Comparison of ENCODE assay signal across 8 mouse cellular contexts in the genomic region with DNA sequence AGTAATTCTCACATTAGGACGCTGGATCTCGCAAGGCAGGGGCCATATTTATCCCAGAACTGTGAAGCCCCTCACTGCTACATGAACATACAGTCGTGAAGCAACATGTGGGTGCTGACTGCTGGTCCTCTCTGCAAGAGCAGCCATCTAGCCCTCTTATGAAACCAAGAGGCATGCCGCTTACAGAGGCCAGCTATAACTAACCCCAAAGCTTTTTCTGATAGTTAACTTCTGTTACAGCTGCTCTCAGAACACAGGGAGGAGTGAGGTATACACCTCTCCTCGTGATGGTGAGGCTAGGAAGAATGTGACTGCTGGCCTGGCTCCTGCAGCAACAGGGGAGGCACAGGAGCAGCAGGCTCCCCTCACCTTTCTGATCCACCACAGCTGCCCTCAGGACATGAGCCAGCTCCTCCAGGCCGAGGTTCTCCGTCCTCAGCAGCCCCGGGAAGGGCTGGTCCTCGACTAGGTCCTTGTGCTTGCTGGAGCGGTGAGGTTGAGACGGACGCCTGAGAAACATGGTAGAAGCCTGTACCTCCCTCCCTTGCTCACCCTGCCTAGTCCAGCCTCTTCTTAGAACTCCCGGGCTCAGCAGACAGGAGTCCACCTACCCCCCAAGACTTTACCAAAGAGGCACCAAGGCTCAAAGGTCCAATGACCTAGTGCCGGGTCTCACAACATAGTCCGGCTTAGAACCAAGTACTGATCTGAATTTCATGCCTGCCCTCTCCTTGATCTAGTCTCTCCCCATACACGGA. TPM values are rescaled to one million over a fixed set of nuclear protein-coding genes. Genes with fewer than 3 reads are reported as not detected.
DNase-seq lines count a peak whose midpoint lies in the region; ATAC-seq and TF ChIP-seq lines count a peak whose summit lies in the region.

No protein-coding gene starts in this region.

- no peaks in the 10 kb centered on the region for H3K27me3 ChIP-seq in kidney, embryonic 16.5 days (ENCODE audit: insufficient read depth, low read length)
- H3K27me3 ChIP-seq in MEL (ENCODE audit: control insufficient read depth in 1 of 2, insufficient read depth in 2 of 2, low read length in 2 of 2): no peaks in the 10 kb centered on the region
- no peaks in the 10 kb centered on the region for H3K27me3 ChIP-seq in embryonic facial prominence, embryonic 11.5 days (ENCODE audit: control insufficient read depth, insufficient read depth, low read length)
- H3K27me3 ChIP-seq in hindbrain, embryonic 16.5 days (replicated peaks; ENCODE audit: control insufficient read depth, insufficient read depth, low read length): no peaks in the 10 kb centered on the region

- DNase-seq in kidney, postnatal 14 days: no peak
- no peak for DNase-seq in MEL (ENCODE audit: low read depth, low spot score)
- peak; percentile 17 for DNase-seq in embryonic facial prominence, embryonic 11.5 days (ENCODE audit: low spot score)
- no peak for DNase-seq in left cerebral cortex, postnatal 10 days (ENCODE audit: extremely low spot score in 1 of 2, low spot score in 2 of 2)
- no peak for DNase-seq in layer of hippocampus, adult 18-20 months (ENCODE audit: low spot score in 2 of 2)

- H3K4me2 ChIP-seq in kidney, embryonic 16.5 days (replicated peaks; ENCODE audit: low read depth, low read length): peak overlapping the region; percentile 63
- H3K4me2 ChIP-seq in embryonic facial prominence, embryonic 11.5 days (ENCODE audit: low read depth, low read length): peak overlapping the region; percentile 87
- peak overlapping the region; percentile 98 for H3K4me2 ChIP-seq in hindbrain, embryonic 16.5 days (ENCODE audit: low read length)

- peaks cover 14% of the 10 kb centered on the region for H3K36me3 ChIP-seq in kidney, embryonic 16.5 days (ENCODE audit: insufficient read depth, low read length)
- H3K36me3 ChIP-seq in MEL (ENCODE audit: control insufficient read depth in 1 of 2, insufficient read depth in 2 of 2, low read length in 2 of 2): peaks cover 0 to 7% of the 10 kb centered on the region in 2 experiments; a peak in 2 of 4 replicates
- H3K36me3 ChIP-seq in embryonic facial prominence, embryonic 11.5 days (replicated peaks; ENCODE audit: control insufficient read depth, insufficient read depth, low read depth, low read length): no peaks in the 10 kb centered on the region; the same call in 1 of the 2 replicates
- H3K36me3 ChIP-seq in hindbrain, embryonic 16.5 days (ENCODE audit: control insufficient read depth, insufficient read depth, low read length): peaks cover 6% of the 10 kb centered on the region; the same call in 1 of the 2 replicates

- no peak for TF ChIP-seq CTCF in MEL (IDR thresholded peaks at IDR 0.05 in 2 of 3, conservative IDR thresholded peaks at IDR 0.05 in 1 of 3; ENCODE audit: control insufficient read depth in 1 of 3, insufficient read depth in 1 of 3, low read depth in 2 of 3, low read length in 3 of 3, poor library complexity in 1 of 3, severe bottlenecking in 1 of 3)

- peak overlapping the region; percentile 70 for H3K27ac ChIP-seq in kidney, embryonic 16.5 days (ENCODE audit: low read length)
- H3K27ac ChIP-seq in MEL (ENCODE audit: control insufficient read depth, low read depth, low read length): peak overlapping the region; percentile 30
- no peak overlapping the region for H3K27ac ChIP-seq in embryonic facial prominence, embryonic 11.5 days (replicated peaks; ENCODE audit: low read depth, low read length)
- H3K27ac ChIP-seq in hindbrain, embryonic 16.5 days (ENCODE audit: low read depth, low read length): peak overlapping the region; percentile 46

- no peak for TF ChIP-seq EP300 in MEL (IDR thresholded peaks at IDR 0.05; ENCODE audit: low read depth in 1 of 2, low read length in 2 of 2)

- H3K4me1 ChIP-seq in kidney, embryonic 16.5 days (ENCODE audit: insufficient read depth, low read length): peaks cover 14% of the 10 kb centered on the region
- peaks cover 6 to 20% of the 10 kb centered on the region in 2 experiments; a peak in 3 of 4 replicates for H3K4me1 ChIP-seq in MEL (ENCODE audit: control insufficient read depth in 1 of 2, insufficient read depth in 2 of 2, low read length in 2 of 2)
- H3K4me1 ChIP-seq in embryonic facial prominence, embryonic 11.5 days (ENCODE audit: control insufficient read depth, insufficient read depth, low read length): peaks cover 3% of the 10 kb centered on the region; the same call in 1 of the 2 replicates
- peaks cover 18% of the 10 kb centered on the region for H3K4me1 ChIP-seq in hindbrain, embryonic 16.5 days (ENCODE audit: control insufficient read depth, insufficient read depth, low read depth, low read length)

- intact Hi-C loops in left cerebral cortex, postnatal 10 days (cut with DNase I): no loop called here

- WGBS in kidney, embryonic 16.5 days: 9% methylated on average over 16 of the region's 16 CpGs
- 19% methylated on average over 16 of the region's 16 CpGs for WGBS in embryonic facial prominence, embryonic 11.5 days
- WGBS in hindbrain, embryonic 16.5 days: 13% methylated on average over 16 of the region's 16 CpGs

- peak overlapping the region; percentile 65 for H3K4me3 ChIP-seq in kidney, embryonic 16.5 days (ENCODE audit: low read length)
- H3K4me3 ChIP-seq in MEL (ENCODE audit: control insufficient read depth in 1 of 2, insufficient read depth in 1 of 2, low read depth in 2 of 2, low read length in 2 of 2): peak overlapping the region; percentile 76 to 96
- peak overlapping the region; percentile 63 for H3K4me3 ChIP-seq in embryonic facial prominence, embryonic 11.5 days (ENCODE audit: low read depth, low read length)
- peak overlapping the region; percentile 63 for H3K4me3 ChIP-seq in hindbrain, embryonic 16.5 days (ENCODE audit: low read length)

- no peaks in the 10 kb centered on the region for H3K9me3 ChIP-seq in kidney, embryonic 16.5 days (ENCODE audit: low read length)
- H3K9me3 ChIP-seq in MEL (replicated peaks; ENCODE audit: insufficient read depth, low read length): no peaks in the 10 kb centered on the region
- no peaks in the 10 kb centered on the region for H3K9me3 ChIP-seq in embryonic facial prominence, embryonic 11.5 days (replicated peaks; ENCODE audit: control insufficient read depth, low read length)
- H3K9me3 ChIP-seq in hindbrain, embryonic 16.5 days (ENCODE audit: control insufficient read depth, low read length): no peaks in the 10 kb centered on the region

- H3K9ac ChIP-seq in kidney, embryonic 16.5 days (replicated peaks; ENCODE audit: low read length): peak overlapping the region; percentile 81
- peak overlapping the region; percentile 81 for H3K9ac ChIP-seq in MEL (ENCODE audit: control insufficient read depth, low read depth, low read length, poor library complexity, severe bottlenecking)
- peak overlapping the region; percentile 67 for H3K9ac ChIP-seq in embryonic facial prominence, embryonic 11.5 days (replicated peaks; ENCODE audit: low read length)
- H3K9ac ChIP-seq in hindbrain, embryonic 16.5 days (ENCODE audit: low read depth, low read length): peak overlapping the region; percentile 72

- peak; percentile 63 for ATAC-seq in kidney, embryonic 16.5 days (ENCODE audit: low FRiP score, low TSS enrichment)
- ATAC-seq in embryonic facial prominence, embryonic 11.5 days (replicated peaks; ENCODE audit: insufficient number of reproducible peaks, low FRiP score, low TSS enrichment, low read depth): peak; percentile 46
- ATAC-seq in hindbrain, embryonic 16.5 days: peak; percentile 60
- peak; percentile 38 for ATAC-seq in megakaryocyte progenitor cell, adult 5-6 weeks (replicated peaks; ENCODE audit: poor library complexity)

- peaks cover 6% of the 10 kb centered on the region for H3K79me2 ChIP-seq in MEL (ENCODE audit: control insufficient read depth, insufficient read depth, low read length, poor library complexity)

- TF ChIP-seq RAD21 in MEL (IDR thresholded peaks at IDR 0.05; ENCODE audit: low read depth, low read length): no peak

- no peak for TF ChIP-seq POLR2A in MEL (IDR thresholded peaks at IDR 0.05; ENCODE audit: control insufficient read depth in 1 of 2, insufficient read depth in 1 of 2, low read depth in 1 of 2, low read length in 2 of 2, poor library complexity in 1 of 2)

RNA-seq across cellular contexts. Expression of gene Rpusd3, which starts 0.5 kb away (rescaled TPM):
- polyA plus RNA-seq in kidney, embryonic 16.5 days (2015; fragmentation: Nextera tagmentation; extraction: Ambion mirVana): 31.5 and 31.7 TPM in 2 replicates
- total RNA-seq in MEL (2012; rRNA removed): 24.8 and 29.4 TPM in 2 replicates
- 10 to 100 TPM in 1 of 2 experiments, not detected in 1; 34.1 TPM for polyA plus RNA-seq in MEL (2012; ENCODE audit: insufficient read depth in 1 of 2, insufficient read length in 2 of 2, low read depth in 1 of 2, low replicate concordance in 2 of 2, missing spikeins in 1 of 2)
- polyA plus RNA-seq in embryonic facial prominence, embryonic 11.5 days (2014; fragmentation: Nextera tagmentation; extraction: Ambion mirVana): 25.7 and 27.2 TPM in 2 replicates
- 21.5 and 21.7 TPM in 2 replicates for polyA plus RNA-seq in hindbrain, embryonic 16.5 days (2015; fragmentation: Nextera tagmentation; extraction: Ambion mirVana)
- total RNA-seq in megakaryocyte progenitor cell, adult 5-6 weeks (2015): 3.5 and 5.7 TPM in 2 replicates
- total RNA-seq in megakaryocyte progenitor cell, adult 5-6 weeks (2017): 9.2 and 11.8 TPM in 2 replicates
- 10 to 100 TPM; 15.8 to 19.8 TPM for total RNA-seq in left cerebral cortex, postnatal 10 days (2021)
- 10 to 100 TPM; 28.6 to 30.3 TPM for total RNA-seq in layer of hippocampus, adult 18-20 months (2021)

RNA-seq across cellular contexts. Expression of gene Cidec, which starts 16.9 kb away (rescaled TPM):
- polyA plus RNA-seq in kidney, embryonic 16.5 days (2015; fragmentation: Nextera tagmentation; extraction: Ambion mirVana): not detected in 2 replicates
- not detected in 2 replicates for total RNA-seq in MEL (2012; rRNA removed)
- polyA plus RNA-seq in MEL (2012; ENCODE audit: insufficient read depth in 1 of 2, insufficient read length in 2 of 2, low read depth in 1 of 2, low replicate concordance in 2 of 2, missing spikeins in 1 of 2): not detected
- not detected in 2 replicates for polyA plus RNA-seq in embryonic facial prominence, embryonic 11.5 days (2014; fragmentation: Nextera tagmentation; extraction: Ambion mirVana)
- polyA plus RNA-seq in hindbrain, embryonic 16.5 days (2015; fragmentation: Nextera tagmentation; extraction: Ambion mirVana): 0.21 TPM in 1 of 2 replicates, not detected in the other
- total RNA-seq in megakaryocyte progenitor cell, adult 5-6 weeks (2015): not detected in 2 replicates
- total RNA-seq in megakaryocyte progenitor cell, adult 5-6 weeks (2017): not detected in 2 replicates
- total RNA-seq in left cerebral cortex, postnatal 10 days (2021): not detected
- total RNA-seq in layer of hippocampus, adult 18-20 months (2021): not detected

RNA-seq across cellular contexts. Expression of gene Jagn1, which starts 23.7 kb away (rescaled TPM):
- 115 and 121 TPM in 2 replicates for polyA plus RNA-seq in kidney, embryonic 16.5 days (2015; fragmentation: Nextera tagmentation; extraction: Ambion mirVana)
- total RNA-seq in MEL (2012; rRNA removed): 82.8 and 95.6 TPM in 2 replicates
- 10 to 100 TPM in 1 of 2 experiments, not detected in 1; 80.6 TPM for polyA plus RNA-seq in MEL (2012; ENCODE audit: insufficient read depth in 1 of 2, insufficient read length in 2 of 2, low read depth in 1 of 2, low replicate concordance in 2 of 2, missing spikeins in 1 of 2)
- polyA plus RNA-seq in embryonic facial prominence, embryonic 11.5 days (2014; fragmentation: Nextera tagmentation; extraction: Ambion mirVana): 72.6 and 77.6 TPM in 2 replicates
- polyA plus RNA-seq in hindbrain, embryonic 16.5 days (2015; fragmentation: Nextera tagmentation; extraction: Ambion mirVana): 95.2 and 106 TPM in 2 replicates
- total RNA-seq in megakaryocyte progenitor cell, adult 5-6 weeks (2015): 76.3 and 85.0 TPM in 2 replicates
- total RNA-seq in megakaryocyte progenitor cell, adult 5-6 weeks (2017): 21.7 and 28.0 TPM in 2 replicates
- total RNA-seq in left cerebral cortex, postnatal 10 days (2021): 10 to 100 TPM; 42.7 to 44.8 TPM
- total RNA-seq in layer of hippocampus, adult 18-20 months (2021): 10 to 100 TPM; 40.7 to 47.7 TPM

RNA-seq across cellular contexts. Expression of gene Ttll3, which starts 29.6 kb away (rescaled TPM):
- 3.4 and 4.4 TPM in 2 replicates for polyA plus RNA-seq in kidney, embryonic 16.5 days (2015; fragmentation: Nextera tagmentation; extraction: Ambion mirVana)
- 4.1 and 5.7 TPM in 2 replicates for total RNA-seq in MEL (2012; rRNA removed)
- 10 to 100 TPM in 1 of 2 experiments, not detected in 1; 11.2 TPM for polyA plus RNA-seq in MEL (2012; ENCODE audit: insufficient read depth in 1 of 2, insufficient read length in 2 of 2, low read depth in 1 of 2, low replicate concordance in 2 of 2, missing spikeins in 1 of 2)
- polyA plus RNA-seq in embryonic facial prominence, embryonic 11.5 days (2014; fragmentation: Nextera tagmentation; extraction: Ambion mirVana): 2.2 and 2.7 TPM in 2 replicates
- 9.2 and 11.8 TPM in 2 replicates for polyA plus RNA-seq in hindbrain, embryonic 16.5 days (2015; fragmentation: Nextera tagmentation; extraction: Ambion mirVana)
- 2.5 and 4.3 TPM in 2 replicates for total RNA-seq in megakaryocyte progenitor cell, adult 5-6 weeks (2015)
- total RNA-seq in megakaryocyte progenitor cell, adult 5-6 weeks (2017): 2.0 and 2.9 TPM in 2 replicates
- 1 to 10 TPM; 6.1 to 8.1 TPM for total RNA-seq in left cerebral cortex, postnatal 10 days (2021)
- total RNA-seq in layer of hippocampus, adult 18-20 months (2021): 10 to 100 TPM; 14.8 to 17.6 TPM

RNA-seq across cellular contexts. Expression of gene Il17re, which starts 39.7 kb away (rescaled TPM):
- polyA plus RNA-seq in kidney, embryonic 16.5 days (2015; fragmentation: Nextera tagmentation; extraction: Ambion mirVana): 10.0 and 10.1 TPM in 2 replicates
- total RNA-seq in MEL (2012; rRNA removed): 0.13 TPM in 1 of 2 replicates, not detected in the other
- polyA plus RNA-seq in MEL (2012; ENCODE audit: insufficient read depth in 1 of 2, insufficient read length in 2 of 2, low read depth in 1 of 2, low replicate concordance in 2 of 2, missing spikeins in 1 of 2): not detected
- 1.2 and 2.3 TPM in 2 replicates for polyA plus RNA-seq in embryonic facial prominence, embryonic 11.5 days (2014; fragmentation: Nextera tagmentation; extraction: Ambion mirVana)
- 0.26 and 0.34 TPM in 2 replicates for polyA plus RNA-seq in hindbrain, embryonic 16.5 days (2015; fragmentation: Nextera tagmentation; extraction: Ambion mirVana)
- total RNA-seq in megakaryocyte progenitor cell, adult 5-6 weeks (2015): 0.44 and 1.2 TPM in 2 replicates
- 0.21 and 0.34 TPM in 2 replicates for total RNA-seq in megakaryocyte progenitor cell, adult 5-6 weeks (2017)
- under 1 TPM; 0.55 to 0.66 TPM for total RNA-seq in left cerebral cortex, postnatal 10 days (2021)
- under 1 TPM in 1 of 2 experiments, not detected in 1; 0.18 TPM for total RNA-seq in layer of hippocampus, adult 18-20 months (2021)
